Mouse (Mus musculus) ovary, postnatal 36 days (tissue): ENCODE data around the gene Slf2.

Experiments used
- DNase-seq: peaks from one replicate; pipeline ENCODE4 v3.0.0; 2022; ENCODE audit warnings: low spot score, mixed read lengths

The Slf2 gene

GRCm38 (mm10) chr19:45012636-45013035 lies 81.7 kb downstream of the Slf2 start:
- DNase-seq: no peak

GRCm38 (mm10) chr19:45013581-45014225 lies 82.8 kb downstream of the Slf2 start:
- no peak for DNase-seq

GRCm38 (mm10) chr19:45014335-45014971 lies 83.5 kb downstream of the Slf2 start, which contains the start of gene Lzts2:
TSS of gene Lzts2 (plus strand) at chr19:45014414.
- no peak for DNase-seq

GRCm38 (mm10) chr19:45014981-45015402 lies 84.0 kb downstream of the Slf2 start:
- DNase-seq: peak; percentile 76

- peak; percentile 73 for DNase-seq
Observed at GRCm38 (mm10) chr19:45015518-45016281, 84.7 kb downstream of the Slf2 start.

GRCm38 (mm10) chr19:45016341-45017215 lies 85.6 kb downstream of the Slf2 start:
- DNase-seq: peak; percentile 82

- DNase-seq: peak; percentile 84
Observed at GRCm38 (mm10) chr19:45017216-45017771, 86.3 kb downstream of the Slf2 start.

GRCm38 (mm10) chr19:45017909-45018308 lies 87.0 kb downstream of the Slf2 start:
- DNase-seq: peak; percentile 93

GRCm38 (mm10) chr19:45018351-45018831 lies 87.4 kb downstream of the Slf2 start:
- no peak for DNase-seq

- no peak for DNase-seq
Observed at GRCm38 (mm10) chr19:45020348-45020747, 89.4 kb downstream of the Slf2 start.

GRCm38 (mm10) chr19:45021362-45021761 lies 90.4 kb downstream of the Slf2 start:
- DNase-seq: no peak

GRCm38 (mm10) chr19:45023993-45024392 lies 93.0 kb downstream of the Slf2 start:
- DNase-seq: no peak

GRCm38 (mm10) chr19:45024775-45025174 lies 93.8 kb downstream of the Slf2 start:
- DNase-seq: no peak

GRCm38 (mm10) chr19:45025937-45026568 lies 95.1 kb downstream of the Slf2 start:
- DNase-seq: no peak

- no peak for DNase-seq
Observed at GRCm38 (mm10) chr19:45026958-45027670, 96.2 kb downstream of the Slf2 start.

- peak; percentile 19 for DNase-seq
Observed at GRCm38 (mm10) chr19:45027848-45028247, 96.9 kb downstream of the Slf2 start.

- peak; percentile 42 for DNase-seq
Observed at GRCm38 (mm10) chr19:45028746-45029145, 97.8 kb downstream of the Slf2 start.

- DNase-seq: no peak
Observed at GRCm38 (mm10) chr19:45029571-45029970, 98.6 kb downstream of the Slf2 start.

- peak; percentile 64 for DNase-seq
Observed at GRCm38 (mm10) chr19:45030111-45030510, 99.2 kb downstream of the Slf2 start.
